Mouse (Mus musculus) hindbrain, embryonic 16.5 days (tissue): ENCODE results near the gene Ermp1. TPM values are rescaled to one million over a fixed set of nuclear protein-coding genes. Genes with fewer than 3 reads are reported as not detected.

Source experiments
- ATAC-seq: fragments of 200-750 bp; cut with Nextera tagmentation; 2 replicates; pipeline ENCODE4 v1.8.0; 2017; ENCODE audit warnings: moderate TSS enrichment, moderate library complexity
- H3K27ac ChIP-seq: fragments of 300-500 bp; sonication (generic); 2 replicates; pipeline ENCODE4 v1.5.1; 2014; ENCODE audit warnings: low read depth, mild to moderate bottlenecking, control low read depth, low read length, moderate library complexity
- H3K27me3 ChIP-seq: fragments of 300-500 bp; sonication (generic); replicated peaks from 2 replicates; pipeline ENCODE4 v1.6.1; 2014; ENCODE audit warnings: low read length; ENCODE audit not compliant: control insufficient read depth, insufficient read depth
- H3K36me3 ChIP-seq: fragments of 300-500 bp; sonication (generic); 2 replicates; pipeline ENCODE4 v1.6.1; 2014; ENCODE audit warnings: mild to moderate bottlenecking, low read length, moderate library complexity, mixed read lengths; ENCODE audit not compliant: control insufficient read depth, insufficient read depth
- H3K4me1 ChIP-seq: fragments of 300-500 bp; sonication (generic); 2 replicates; pipeline ENCODE4 v1.6.1; 2014; ENCODE audit warnings: low read depth, low read length; ENCODE audit not compliant: control insufficient read depth, insufficient read depth
- H3K4me2 ChIP-seq: fragments of 300-500 bp; sonication (generic); 2 replicates; pipeline ENCODE4 v1.6.1; 2014; ENCODE audit warnings: mild to moderate bottlenecking, low read length, control low read depth, moderate library complexity
- H3K4me3 ChIP-seq: fragments of 300-500 bp; sonication (generic); 2 replicates; pipeline ENCODE4 v1.5.1; 2014; ENCODE audit warnings: mild to moderate bottlenecking, low read length, control low read depth, moderate library complexity
- H3K9ac ChIP-seq: fragments of 300-500 bp; sonication (generic); 2 replicates; pipeline ENCODE4 v1.6.1; 2014; ENCODE audit warnings: low read depth, mild to moderate bottlenecking, control low read depth, low read length, moderate library complexity
- H3K9me3 ChIP-seq: fragments of 300-500 bp; sonication (generic); 2 replicates; pipeline ENCODE4 v1.6.1; 2014; ENCODE audit warnings: mild to moderate bottlenecking, low read length, moderate library complexity; ENCODE audit not compliant: control insufficient read depth
- WGBS: fragments of 180-500 bp; shearing (Covaris S2); extraction: QIAGEN DNeasy Blood & Tissue Kit; methylation state at CpG from one replicate; pipeline ENCODE4 v1.1.7; 2014; 5-methylcytosine and 5-hydroxymethylcytosine counted together
- polyA plus RNA-seq: library from polyadenylated mRNA; unstranded; fragments of >200 nt; fragmentation: Nextera tagmentation; extraction: Ambion mirVana; gene quantifications from 2 replicates; pipeline ENCODE4 v1.2.1, GENCODE M21; 2015

Gene Ermp1
- polyA plus RNA-seq, 1 experiment from 2014 or later, result 10.1 TPM

GRCm38 (mm10) chr19:29656029-29656428 is 7.8 kb upstream of the Ermp1 start:
- Histone ChIP-seq H3K9ac (no peak overlapping the region), H3K36me3 (no peaks in the 10 kb centered on the region), H3K4me1 (no peaks in the 10 kb centered on the region), H3K9me3 (no peaks in the 10 kb centered on the region), H3K27ac (no peak overlapping the region), H3K4me3 (no peak overlapping the region), H3K27me3 (no peaks in the 10 kb centered on the region), H3K4me2 (no peak overlapping the region)
- no peak for ATAC-seq
- 89% methylated on average over 4 of the region's 4 CpGs for WGBS

- Histone ChIP-seq H3K27me3 (no peaks in the 10 kb centered on the region), H3K4me2 (no peak overlapping the region), H3K9ac (no peak overlapping the region), H3K27ac (no peak overlapping the region), H3K4me3 (no peak overlapping the region), H3K4me1 (no peaks in the 10 kb centered on the region), H3K36me3 (no peaks in the 10 kb centered on the region), H3K9me3 (no peaks in the 10 kb centered on the region)
- ATAC-seq, result no peak
- WGBS, result 30% methylated on average over 6 of the region's 6 CpGs
Observed at GRCm38 (mm10) chr19:29655148-29655547, 6.9 kb upstream of the Ermp1 start.

GRCm38 (mm10) chr19:29653768-29654265 is 5.6 kb upstream of the Ermp1 start:
- 83% methylated on average over 9 of the region's 9 CpGs for WGBS

DNA sequence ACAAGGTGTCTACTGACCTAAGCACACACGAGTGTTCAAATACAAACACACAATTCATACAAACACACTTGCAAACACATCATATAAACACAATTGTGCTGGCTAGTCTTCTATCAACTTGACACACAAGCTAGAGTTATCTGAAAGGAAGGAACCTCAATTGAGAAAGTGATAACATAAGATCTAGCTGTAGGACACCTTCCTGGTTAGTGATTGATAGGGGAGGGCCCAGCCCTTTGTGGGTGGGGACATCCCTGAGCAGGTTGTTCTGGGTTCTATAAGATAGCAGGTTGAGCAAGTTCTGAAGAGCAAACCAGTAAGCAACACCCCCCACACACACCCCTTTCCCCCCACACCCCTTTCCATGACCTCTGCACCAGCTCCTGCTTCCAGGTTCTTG is 1.5 kb upstream of the Ermp1 start:
- H3K4me3 ChIP-seq, result no peak overlapping the region
- ATAC-seq, result no peak
- WGBS, result 84% methylated on average over 1 of the region's 1 CpGs
- H3K9ac ChIP-seq, result no peak overlapping the region
- no peaks in the 10 kb centered on the region for H3K4me1 ChIP-seq
- no peaks in the 10 kb centered on the region for H3K36me3 ChIP-seq
- no peak overlapping the region for H3K27ac ChIP-seq
- no peaks in the 10 kb centered on the region for H3K9me3 ChIP-seq
- H3K27me3 ChIP-seq, result no peaks in the 10 kb centered on the region
- no peak overlapping the region for H3K4me2 ChIP-seq

More at GRCm38 (mm10) chr19:29653768-29654265, 5.6 kb upstream of the Ermp1 start:
- H3K27me3 ChIP-seq, result no peaks in the 10 kb centered on the region
- ATAC-seq, result no peak
- H3K4me3 ChIP-seq, result no peak overlapping the region
- H3K9ac ChIP-seq, result no peak overlapping the region
- H3K4me2 ChIP-seq, result no peak overlapping the region
- no peak overlapping the region for H3K27ac ChIP-seq
- no peaks in the 10 kb centered on the region for H3K4me1 ChIP-seq
- H3K36me3 ChIP-seq, result no peaks in the 10 kb centered on the region
- no peaks in the 10 kb centered on the region for H3K9me3 ChIP-seq

DNA sequence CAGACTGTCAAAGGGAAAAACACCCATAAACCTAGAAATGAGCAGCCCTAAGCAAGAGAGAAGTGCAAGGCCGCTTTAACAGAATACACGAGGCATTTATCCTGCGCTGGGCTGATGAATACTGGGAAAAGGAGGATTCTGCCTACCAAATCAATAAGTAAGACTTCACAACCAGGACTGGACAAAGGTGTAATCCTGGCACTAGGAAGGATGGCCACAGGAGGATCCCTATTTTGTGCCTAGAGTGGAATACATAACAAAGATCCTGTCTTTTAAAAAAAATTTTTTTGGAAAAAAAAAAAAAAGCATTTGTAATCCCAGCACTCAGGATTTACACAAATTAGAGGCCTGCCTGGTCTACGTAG is 317 bp upstream of the Ermp1 start:
- H3K4me2 ChIP-seq, result peak overlapping the region; percentile 75
- H3K9me3 ChIP-seq, result no peaks in the 10 kb centered on the region
- H3K4me1 ChIP-seq, result no peaks in the 10 kb centered on the region
- H3K4me3 ChIP-seq, result peak overlapping the region; percentile 93
- no peak for ATAC-seq
- 26% methylated on average over 4 of the region's 4 CpGs for WGBS
- no peaks in the 10 kb centered on the region for H3K36me3 ChIP-seq
- H3K27ac ChIP-seq, result no peak overlapping the region; the same call in 1 of the 2 replicates
- no peak overlapping the region for H3K9ac ChIP-seq
- no peaks in the 10 kb centered on the region for H3K27me3 ChIP-seq

DNA sequence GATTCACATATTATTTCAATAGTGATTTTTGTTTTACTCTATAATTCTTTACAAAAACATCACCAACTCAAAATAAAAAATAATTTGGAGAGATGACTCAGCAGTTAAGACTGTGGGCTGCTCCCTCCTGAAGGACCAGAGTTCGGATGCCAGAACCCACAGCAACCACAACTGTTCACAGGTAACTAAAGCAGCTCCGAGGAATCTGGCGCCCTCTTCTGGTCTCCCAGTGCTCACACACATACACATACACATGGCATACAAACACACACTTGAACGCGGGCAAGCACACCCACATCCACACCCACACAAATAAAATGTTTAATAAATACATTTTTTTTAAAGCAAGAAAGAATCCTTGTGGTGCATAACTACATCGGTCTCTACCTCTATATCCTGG is 3.5 kb downstream of the Ermp1 start:
- Histone ChIP-seq H3K4me2 (no peak overlapping the region), H3K9me3 (no peaks in the 10 kb centered on the region), H3K27ac (no peak overlapping the region), H3K36me3 (no peaks in the 10 kb centered on the region), H3K9ac (no peak overlapping the region), H3K4me3 (no peak overlapping the region), H3K4me1 (no peaks in the 10 kb centered on the region), H3K27me3 (no peaks in the 10 kb centered on the region)
- ATAC-seq, result no peak
- 96% methylated on average over 6 of the region's 6 CpGs for WGBS

GRCm38 (mm10) chr19:29643194-29643922 is 4.9 kb downstream of the Ermp1 start:
- Histone ChIP-seq H3K9ac (no peak overlapping the region), H3K4me1 (no peaks in the 10 kb centered on the region), H3K27me3 (no peaks in the 10 kb centered on the region), H3K27ac (no peak overlapping the region), H3K9me3 (no peaks in the 10 kb centered on the region), H3K36me3 (no peaks in the 10 kb centered on the region), H3K4me3 (no peak overlapping the region), H3K4me2 (no peak overlapping the region)
- ATAC-seq, result no peak
- 81% methylated on average over 11 of the region's 11 CpGs for WGBS

DNA sequence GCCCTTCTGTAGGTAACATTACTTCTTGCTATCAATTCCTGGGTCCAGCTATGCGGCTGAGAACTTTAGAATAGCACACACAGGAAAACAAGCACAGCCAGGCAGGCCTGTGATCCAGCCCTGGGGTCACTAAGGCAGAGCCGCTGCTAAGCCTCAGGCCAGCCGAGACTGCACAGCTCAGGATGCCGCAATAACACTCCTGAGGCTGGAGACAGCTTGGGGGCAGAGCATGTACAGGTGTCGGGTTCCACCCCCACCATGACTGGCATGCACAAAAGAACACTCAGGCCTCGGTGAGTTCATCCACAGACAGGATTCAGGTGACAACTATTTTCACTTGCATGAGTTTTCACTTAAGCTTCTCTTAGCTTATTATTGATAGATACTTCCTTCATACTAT is 6.0 kb downstream of the Ermp1 start:
- H3K36me3 ChIP-seq, result no peaks in the 10 kb centered on the region
- H3K4me3 ChIP-seq, result no peak overlapping the region
- H3K27me3 ChIP-seq, result no peaks in the 10 kb centered on the region
- 70% methylated on average over 6 of the region's 6 CpGs for whole genome bisulfite sequencing
- no peaks in the 10 kb centered on the region for H3K9me3 ChIP-seq
- H3K9ac ChIP-seq, result no peak overlapping the region
- H3K4me1 ChIP-seq, result no peaks in the 10 kb centered on the region
- no peak overlapping the region for H3K27ac ChIP-seq
- H3K4me2 ChIP-seq, result no peak overlapping the region
- no peak for ATAC-seq

DNA sequence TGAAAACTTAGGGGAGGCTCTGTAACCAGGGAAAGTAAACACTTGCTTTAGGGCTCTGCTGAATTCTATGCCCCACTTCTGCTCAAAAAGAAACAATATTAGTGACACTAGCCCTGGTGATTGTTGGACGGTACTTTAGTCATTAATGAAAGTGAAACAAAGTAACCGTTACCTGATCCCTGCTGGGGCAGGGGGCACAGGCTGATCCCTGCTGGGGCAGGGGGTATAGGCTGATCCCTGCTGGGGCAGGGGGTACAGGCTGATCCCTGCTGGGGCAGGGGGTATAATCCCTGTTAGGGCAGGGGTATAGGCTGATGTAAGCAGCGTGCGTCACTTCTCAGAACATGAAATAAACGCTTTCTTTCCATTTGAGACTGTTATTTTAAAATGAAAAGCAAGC is 6.7 kb downstream of the Ermp1 start:
- no peaks in the 10 kb centered on the region for H3K27me3 ChIP-seq
- no peaks in the 10 kb centered on the region for H3K9me3 ChIP-seq
- ATAC-seq, result no peak
- H3K9ac ChIP-seq, result no peak overlapping the region
- no peaks in the 10 kb centered on the region for H3K4me1 ChIP-seq
- no peak overlapping the region for H3K27ac ChIP-seq
- H3K4me3 ChIP-seq, result no peak overlapping the region
- WGBS, result 59% methylated on average over 5 of the region's 5 CpGs
- no peak overlapping the region for H3K4me2 ChIP-seq
- H3K36me3 ChIP-seq, result peaks cover 2% of the 10 kb centered on the region; the same call in 1 of the 2 replicates
